Mouse (Mus musculus) megakaryocyte, adult 5-6 weeks (primary cell): ENCODE measurements around the gene Xcr1. TPM values are rescaled to one million over a fixed set of nuclear protein-coding genes. Genes with fewer than 3 reads are reported as not detected.
A peak's percentile ranks its signal among the peaks of the same experiment; 100 is the strongest.

Source experiments
- ATAC-seq: 2 replicates; pipeline ENCODE4 v1.8.0; 2016; ENCODE audit warnings: mild to moderate bottlenecking, inconsistent platforms; ENCODE audit not compliant: poor library complexity, severe bottlenecking
- total RNA-seq, 2 experiments: library from RNA; stranded (forward) in 1 of 2; stranded (reverse) in 1 of 2; fragments of 153-499, 151-499 nt in 1 of 2; fragments of 221-1000, 200-1000 nt in 1 of 2; gene quantifications; 2 replicates each; pipeline versions ENCODE4 v1.2.3 to v1.2.4; 2015 to 2017

Gene Xcr1
- 0.16 TPM in 1 of 2 replicates, not detected in the other for total RNA-seq (2015)
- total RNA-seq (2017): 0.18 and 0.33 TPM in 2 replicates

GRCm38 (mm10) chr9:123861929-123862328, at the start of gene Xcr1:
TSS of gene Xcr1 (minus strand) at chr9:123862029.
- ATAC-seq: no peak

- peak; percentile 44; the same call in 1 of the 2 replicates for ATAC-seq
Observed at GRCm38 (mm10) chr9:123872049-123872448, 10.2 kb upstream of the Xcr1 start.

- ATAC-seq: peak; percentile 85
Observed at GRCm38 (mm10) chr9:123869167-123869784, 7.4 kb upstream of the Xcr1 start.

GRCm38 (mm10) chr9:123863641-123864040, 1.8 kb upstream of the Xcr1 start:
- ATAC-seq: peak; percentile 81

GRCm38 (mm10) chr9:123862895-123863616, 1.2 kb upstream of the Xcr1 start:
- peak; percentile 96 for ATAC-seq

- ATAC-seq: no peak
Observed at GRCm38 (mm10) chr9:123856836-123857235, 5.0 kb downstream of the Xcr1 start.

GRCm38 (mm10) chr9:123852449-123853390, 9.1 kb downstream of the Xcr1 start:
- 0 out of 2 replicates have a peak, but pooled peaks have one; percentile 4 for ATAC-seq

- ATAC-seq: peak; percentile 85
Observed at GRCm38 (mm10) chr9:123851713-123852448, 9.9 kb downstream of the Xcr1 start, which contains the start of gene Fyco1. TSS of gene Fyco1 (minus strand) at chr9:123851899.

- ATAC-seq: peak; percentile 44
Observed at GRCm38 (mm10) chr9:123851062-123851712, 10.6 kb downstream of the Xcr1 start.

- ATAC-seq: peak; percentile 29
Observed at GRCm38 (mm10) chr9:123850705-123851061, 11.1 kb downstream of the Xcr1 start.

- no peak for ATAC-seq
Observed at GRCm38 (mm10) chr9:123849976-123850695, 11.7 kb downstream of the Xcr1 start.

- no peak for ATAC-seq
Observed at GRCm38 (mm10) chr9:123846490-123846889, 15.3 kb downstream of the Xcr1 start.

GRCm38 (mm10) chr9:123845120-123845519, 16.7 kb downstream of the Xcr1 start:
- peak; percentile 51 for ATAC-seq

GRCm38 (mm10) chr9:123844468-123844867, 17.4 kb downstream of the Xcr1 start:
- ATAC-seq: no peak

- peak; percentile 93 for ATAC-seq
Observed at GRCm38 (mm10) chr9:123840243-123840642, 21.6 kb downstream of the Xcr1 start.

GRCm38 (mm10) chr9:123835851-123836250, 26.0 kb downstream of the Xcr1 start:
- ATAC-seq: no peak

- no peak for ATAC-seq
Observed at GRCm38 (mm10) chr9:123828916-123829315, 32.9 kb downstream of the Xcr1 start.

GRCm38 (mm10) chr9:123826631-123827030, 35.2 kb downstream of the Xcr1 start:
- no peak for ATAC-seq

GRCm38 (mm10) chr9:123818601-123819000, 43.2 kb downstream of the Xcr1 start:
- ATAC-seq: no peak
